Mouse (Mus musculus) hindbrain, postnatal 0 days (tissue): Measurements from ENCODE around the gene Zfhx2. TPM values are rescaled to one million over a fixed set of nuclear protein-coding genes. Genes with fewer than 3 reads are reported as not detected.

ENCODE experiments used
- ATAC-seq: fragments of 200-750 bp; cut with Nextera tagmentation; 2 replicates; pipeline ENCODE4 v1.8.0; 2017; ENCODE audit warnings: mild to moderate bottlenecking, moderate TSS enrichment, moderate library complexity
- DNase-seq: peaks from one replicate; pipeline ENCODE4 v3.0.0-alpha.2; 2015; ENCODE audit warnings: low spot score
- H3K27ac ChIP-seq: fragments of 300-500 bp; sonication (generic); 2 replicates; pipeline ENCODE4 v1.5.1; 2014; ENCODE audit warnings: mild to moderate bottlenecking
- H3K27me3 ChIP-seq: fragments of 300-500 bp; sonication (generic); 2 replicates; pipeline ENCODE4 v1.6.1; 2014; ENCODE audit warnings: low read length, mixed read lengths; ENCODE audit not compliant: insufficient read depth
- H3K36me3 ChIP-seq: fragments of 300-500 bp; sonication (generic); 2 replicates; pipeline ENCODE4 v1.6.1; 2014; ENCODE audit warnings: low read length, mixed read lengths; ENCODE audit not compliant: insufficient read depth
- H3K4me1 ChIP-seq: fragments of 300-500 bp; sonication (generic); 2 replicates; pipeline ENCODE4 v1.6.1; 2014; ENCODE audit warnings: antibody characterized with exemption, low read length, mixed read lengths; ENCODE audit not compliant: insufficient read depth
- H3K4me2 ChIP-seq: fragments of 300-500 bp; sonication (generic); 2 replicates; pipeline ENCODE4 v1.6.1; 2014; ENCODE audit warnings: low read depth, mild to moderate bottlenecking, low read length, moderate library complexity, mixed read lengths
- H3K4me3 ChIP-seq: fragments of 300-500 bp; sonication (generic); 2 replicates; pipeline ENCODE4 v1.5.1; 2014; ENCODE audit warnings: low read length
- H3K9ac ChIP-seq: fragments of 300-500 bp; sonication (generic); replicated peaks from 2 replicates; pipeline ENCODE4 v1.6.1; 2014; ENCODE audit warnings: mild to moderate bottlenecking, low read length, moderate library complexity, mixed read lengths
- H3K9me3 ChIP-seq: fragments of 300-500 bp; sonication (generic); 2 replicates; pipeline ENCODE4 v1.6.1; 2016; ENCODE audit warnings: low read length, mixed read lengths
- CTCF ChIP-seq: IDR thresholded peaks from 2 replicates; pipeline ENCODE4 v1.5.1; 2016; ENCODE audit warnings: antibody characterized with exemption, control low read depth, low read depth
- WGBS: fragments of 180-500 bp; shearing (Covaris S2); extraction: QIAGEN DNeasy Blood & Tissue Kit; methylation state at CpG from one replicate; pipeline ENCODE4 v1.1.7; 2014; 5-methylcytosine and 5-hydroxymethylcytosine counted together
- polyA plus RNA-seq: library from polyadenylated mRNA; unstranded; fragments of >200 nt; fragmentation: Nextera tagmentation; extraction: Ambion mirVana; gene quantifications from 2 replicates; pipeline ENCODE4 v1.2.1, GENCODE M21; 2015
- total RNA-seq: library from RNA; depleted of rRNA; stranded (reverse); fragments of >200 nt; gene quantifications from 2 replicates; pipeline ENCODE4 v1.2.3, GENCODE M21; 2014; rRNA removed

Gene Zfhx2
- total RNA-seq (10.7 and 10.9 TPM in 2 replicates), polyA plus RNA-seq (8.1 and 8.4 TPM in 2 replicates)

GRCm38 (mm10) chr14:55092011-55092577, at the start of gene Zfhx2:
TSS of gene Zfhx2 (minus strand) at chr14:55092324.
- DNase-seq (peak; percentile 96), ATAC-seq (peak; percentile 91)
- Histone ChIP-seq H3K9ac (peak within 1 kb of the TSS; percentile 90), H3K4me3 (peak within 1 kb of the TSS; percentile 62), H3K4me1 (peaks cover 29% of the 10 kb centered on the region), H3K36me3 (no peaks in the 10 kb centered on the region), H3K27ac (peak within 1 kb of the TSS; percentile 90), H3K27me3 (no peaks in the 10 kb centered on the region), H3K9me3 (no peaks in the 10 kb centered on the region), H3K4me2 (peak within 1 kb of the TSS; percentile 63)
- peak; percentile 23 for TF ChIP-seq CTCF
- 1% methylated on average over 33 of the region's 34 CpGs for WGBS

GRCm38 (mm10) chr14:55139313-55139712, 47.2 kb upstream of the Zfhx2 start:
- H3K36me3 ChIP-seq: no peaks in the 10 kb centered on the region
- no peak overlapping the region for H3K4me2 ChIP-seq
- TF ChIP-seq CTCF: no peak
- no peak overlapping the region for H3K9ac ChIP-seq
- DNase-seq: no peak
- H3K4me1 ChIP-seq: no peaks in the 10 kb centered on the region
- no peaks in the 10 kb centered on the region for H3K27me3 ChIP-seq
- WGBS: 41% methylated on average over 7 of the region's 7 CpGs
- no peak for ATAC-seq
- H3K4me3 ChIP-seq: no peak overlapping the region
- no peaks in the 10 kb centered on the region for H3K9me3 ChIP-seq
- no peak overlapping the region for H3K27ac ChIP-seq

GRCm38 (mm10) chr14:55135676-55136075, 43.6 kb upstream of the Zfhx2 start:
- Histone ChIP-seq H3K9me3 (no peaks in the 10 kb centered on the region), H3K4me3 (no peak overlapping the region), H3K4me2 (no peak overlapping the region), H3K27me3 (no peaks in the 10 kb centered on the region), H3K27ac (no peak overlapping the region), H3K36me3 (no peaks in the 10 kb centered on the region), H3K9ac (no peak overlapping the region), H3K4me1 (no peaks in the 10 kb centered on the region)
- ATAC-seq (no peak), DNase-seq (no peak)
- WGBS: 74% methylated on average over 8 of the region's 8 CpGs
- no peak for TF ChIP-seq CTCF

- Histone ChIP-seq H3K27me3 (no peaks in the 10 kb centered on the region), H3K4me1 (peaks cover 6% of the 10 kb centered on the region; the same call in 1 of the 2 replicates), H3K4me3 (no peak overlapping the region), H3K36me3 (no peaks in the 10 kb centered on the region), H3K9me3 (no peaks in the 10 kb centered on the region), H3K4me2 (no peak overlapping the region), H3K9ac (no peak overlapping the region), H3K27ac (no peak overlapping the region)
- TF ChIP-seq CTCF: no peak
- DNase-seq: no peak
- no peak for ATAC-seq
- WGBS: 53% methylated on average over 7 of the region's 7 CpGs
Observed at GRCm38 (mm10) chr14:55126521-55126920, 34.4 kb upstream of the Zfhx2 start.

- DNase-seq (no peak), ATAC-seq (no peak)
- no peak overlapping the region for H3K27ac ChIP-seq
- no peaks in the 10 kb centered on the region for H3K27me3 ChIP-seq
- no peak overlapping the region for H3K9ac ChIP-seq
- peaks cover 6% of the 10 kb centered on the region; the same call in 1 of the 2 replicates for H3K4me1 ChIP-seq
- no peaks in the 10 kb centered on the region for H3K9me3 ChIP-seq
- H3K36me3 ChIP-seq: no peaks in the 10 kb centered on the region
- H3K4me2 ChIP-seq: no peak overlapping the region
- WGBS: 83% methylated on average over 5 of the region's 5 CpGs
- H3K4me3 ChIP-seq: no peak overlapping the region
- no peak for TF ChIP-seq CTCF
Observed at GRCm38 (mm10) chr14:55125711-55126110, 33.6 kb upstream of the Zfhx2 start.

GRCm38 (mm10) chr14:55122359-55122758, 30.2 kb upstream of the Zfhx2 start:
- DNase-seq: no peak
- H3K9ac ChIP-seq: no peak overlapping the region
- 16% methylated on average over 8 of the region's 8 CpGs for WGBS

GRCm38 (mm10) chr14:55121947-55122346, 29.8 kb upstream of the Zfhx2 start:
- no peaks in the 10 kb centered on the region for H3K9me3 ChIP-seq
- 4% methylated on average over 5 of the region's 5 CpGs for WGBS
- ATAC-seq (peak; percentile 93), DNase-seq (peak; percentile 96)
- peak; percentile 93 for TF ChIP-seq CTCF
- no peak overlapping the region for H3K9ac ChIP-seq
- H3K4me2 ChIP-seq: peak overlapping the region; percentile 42
- no peaks in the 10 kb centered on the region for H3K36me3 ChIP-seq
- H3K4me1 ChIP-seq: peaks cover 10% of the 10 kb centered on the region
- H3K4me3 ChIP-seq: no peak overlapping the region
- peak overlapping the region; percentile 59 for H3K27ac ChIP-seq
- H3K27me3 ChIP-seq: no peaks in the 10 kb centered on the region

More at GRCm38 (mm10) chr14:55122359-55122758, 30.2 kb upstream of the Zfhx2 start:
- no peak overlapping the region for H3K4me3 ChIP-seq
- peak overlapping the region; percentile 42 for H3K4me2 ChIP-seq
- H3K9me3 ChIP-seq: no peaks in the 10 kb centered on the region
- H3K36me3 ChIP-seq: no peaks in the 10 kb centered on the region
- no peaks in the 10 kb centered on the region for H3K27me3 ChIP-seq
- peak overlapping the region; percentile 59 for H3K27ac ChIP-seq
- ATAC-seq: no peak; the same call in 1 of the 2 replicates
- H3K4me1 ChIP-seq: peaks cover 6% of the 10 kb centered on the region; the same call in 1 of the 2 replicates
- TF ChIP-seq CTCF: no peak
